Mouse (Mus musculus) ES-Bruce4 (cell line): Measurements from ENCODE around the gene Nup210. TPM values are rescaled to one million over a fixed set of nuclear protein-coding genes. Genes with fewer than 3 reads are reported as not detected.
"Not testable (repeated sequence)": the region's sequence is repeated elsewhere in the genome, so short reads cannot be mapped to it uniquely, and the experiment has no call there.

Experiments used
- H3K27ac ChIP-seq: 2 replicates; pipeline ENCODE4 v1.5.1; 2012; ENCODE audit warnings: low read length, inconsistent platforms; ENCODE audit not compliant: insufficient read depth
- H3K27me3 ChIP-seq: 2 replicates; pipeline ENCODE4 v1.6.1; 2012; ENCODE audit warnings: mild to moderate bottlenecking, low read length, inconsistent platforms; ENCODE audit not compliant: control insufficient read depth, poor library complexity, insufficient read depth, severe bottlenecking
- H3K36me3 ChIP-seq: 2 replicates; pipeline ENCODE4 v1.6.1; 2012; ENCODE audit warnings: inconsistent platforms, mild to moderate bottlenecking, low read length, moderate library complexity; ENCODE audit not compliant: control insufficient read depth, poor library complexity, insufficient read depth, severe bottlenecking
- H3K4me1 ChIP-seq: one replicate; pipeline ENCODE4 v1.8.1; 2011; ENCODE audit warnings: low read length; ENCODE audit not compliant: control insufficient read depth, insufficient read depth
- H3K4me3 ChIP-seq: 2 replicates; pipeline ENCODE4 v1.5.1; 2011; ENCODE audit warnings: low read depth, mild to moderate bottlenecking, low read length
- H3K9ac ChIP-seq: 2 replicates; pipeline ENCODE4 v1.6.1; 2012; ENCODE audit warnings: low read depth, mild to moderate bottlenecking, inconsistent platforms; ENCODE audit not compliant: poor library complexity, severe bottlenecking
- H3K9me3 ChIP-seq: replicated peaks from 2 replicates; pipeline ENCODE4 v1.6.1; 2012; ENCODE audit warnings: mild to moderate bottlenecking, low read length, inconsistent platforms; ENCODE audit not compliant: control insufficient read depth, poor library complexity, insufficient read depth, severe bottlenecking
- CTCF ChIP-seq: IDR thresholded peaks from one replicate; pipeline ENCODE4 v1.8.1; 2011; ENCODE audit warnings: low read depth, low read length
- EP300 ChIP-seq: IDR thresholded peaks from 2 replicates; pipeline ENCODE4 v1.6.1; 2011; ENCODE audit warnings: low read depth, low read length; ENCODE audit not compliant: insufficient read depth
- POLR2A ChIP-seq: IDR thresholded peaks from one replicate; pipeline ENCODE4 v1.8.1; 2011; ENCODE audit warnings: low read length; ENCODE audit not compliant: insufficient read depth
- polyA plus RNA-seq: library from polyadenylated mRNA; stranded (reverse); fragments of >200 nt; gene quantifications from 2 replicates; pipeline ENCODE4 v1.2.4, GENCODE M21; 2011; ENCODE audit warnings: low read depth; ENCODE audit not compliant: missing spikeins, insufficient read depth, insufficient read length

The Nup210 gene
- polyA plus RNA-seq, 1 experiment, result 46.8 TPM

DNA sequence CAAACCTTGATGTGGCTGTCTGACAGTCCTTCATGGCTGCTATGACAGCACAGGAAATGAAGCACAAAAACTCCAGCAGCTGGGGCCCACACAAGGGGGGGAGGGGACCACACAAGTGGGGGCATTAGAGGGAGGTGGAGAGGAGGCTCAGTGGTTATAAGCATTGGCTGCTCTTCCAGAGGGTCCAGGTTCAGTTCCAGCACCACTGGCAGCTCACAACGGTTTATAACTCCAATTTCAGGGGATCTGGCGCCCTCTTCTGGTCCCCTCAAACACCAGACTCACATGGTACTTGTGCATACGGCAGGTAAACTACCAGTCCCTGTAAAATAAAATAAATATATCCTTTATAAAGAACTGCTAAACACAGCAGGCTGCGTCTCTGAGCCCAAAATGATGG, 12.4 kb upstream of the Nup210 start:
- no peak overlapping the region for H3K9ac ChIP-seq
- H3K9me3 ChIP-seq, result no peaks in the 10 kb centered on the region
- H3K36me3 ChIP-seq, result no peaks in the 10 kb centered on the region
- TF ChIP-seq POLR2A, result no peak
- peak; percentile 51 for TF ChIP-seq CTCF
- no peak for TF ChIP-seq EP300
- H3K27ac ChIP-seq, result no peak overlapping the region
- no peaks in the 10 kb centered on the region for H3K4me1 ChIP-seq
- H3K4me3 ChIP-seq, result no peak overlapping the region
- no peaks in the 10 kb centered on the region for H3K27me3 ChIP-seq

DNA sequence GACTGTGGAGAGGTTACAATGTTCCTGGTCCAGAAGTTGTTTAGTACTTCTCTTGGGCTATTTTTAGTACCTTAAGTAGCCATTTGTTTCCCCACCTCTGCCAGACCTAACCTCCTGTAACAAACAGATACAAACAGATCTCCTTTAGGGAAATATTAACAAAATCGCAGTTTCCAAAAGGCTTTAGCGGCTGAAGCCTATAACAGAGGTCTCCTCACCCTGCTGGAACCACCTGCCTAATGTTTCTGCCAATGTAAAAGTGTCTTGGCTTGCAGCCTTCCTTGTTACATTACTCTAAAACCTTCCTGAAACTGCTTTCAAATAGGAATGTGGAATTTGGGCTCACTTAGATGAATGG, 8.6 kb upstream of the Nup210 start:
- H3K36me3 ChIP-seq, result no peaks in the 10 kb centered on the region

DNA sequence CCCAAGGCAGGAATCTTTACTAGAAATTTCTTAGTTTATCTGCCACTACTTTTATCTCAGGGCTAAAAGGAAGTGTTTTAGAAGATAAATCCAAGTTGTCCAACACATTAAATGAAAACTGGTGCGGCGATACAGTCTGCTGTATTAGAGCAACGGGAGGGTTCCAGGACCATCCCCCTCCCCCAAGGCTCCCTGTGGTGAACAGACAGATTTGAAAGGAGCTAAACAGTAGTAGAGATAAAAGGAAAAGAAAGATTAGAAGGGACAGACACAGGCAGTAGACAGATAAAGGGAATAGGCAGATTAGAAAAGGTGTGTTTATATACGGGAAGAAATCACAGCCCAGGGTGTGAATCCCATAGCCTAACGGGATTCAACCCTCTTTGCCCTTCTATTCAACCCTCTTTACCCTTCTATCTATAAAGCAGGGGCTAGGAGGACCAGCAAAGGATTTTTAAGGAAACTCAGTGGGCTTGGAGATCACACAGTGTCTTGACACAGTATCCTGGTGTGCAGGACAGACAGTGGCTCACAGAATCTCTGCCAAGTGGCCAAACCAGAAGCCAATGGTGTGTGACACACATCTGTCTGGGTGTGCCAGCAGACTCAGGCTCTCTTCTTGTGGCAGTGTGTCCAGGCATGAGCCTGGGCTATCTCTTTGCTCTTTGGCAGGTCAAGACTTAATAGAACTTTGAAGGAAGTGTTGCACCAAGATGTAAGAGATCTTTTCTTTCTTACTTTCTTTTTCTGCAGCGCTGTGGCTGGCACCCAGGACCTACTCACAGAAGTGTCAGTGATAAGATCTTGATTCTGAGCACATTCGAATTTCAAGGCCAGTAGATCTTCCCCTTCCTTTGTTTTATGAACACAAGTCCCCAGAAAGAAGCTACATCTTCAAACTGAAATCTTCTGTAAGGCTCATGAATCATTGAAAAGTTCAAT, 7.9 kb upstream of the Nup210 start:
- Histone ChIP-seq H3K36me3 (no peaks in the 10 kb centered on the region), H3K9me3 (no peaks in the 10 kb centered on the region), H3K9ac (no peak overlapping the region), H3K27me3 (no peaks in the 10 kb centered on the region), H3K4me1 (no peaks in the 10 kb centered on the region), H3K27ac (no peak overlapping the region), H3K4me3 (no peak overlapping the region)
- TF ChIP-seq CTCF, result no peak
- no peak for TF ChIP-seq POLR2A
- no peak for TF ChIP-seq EP300

More for the DNA sequence above, 8.6 kb upstream of the Nup210 start:
- Histone ChIP-seq H3K27me3 (no peaks in the 10 kb centered on the region), H3K4me1 (no peaks in the 10 kb centered on the region), H3K9ac (no peak overlapping the region), H3K9me3 (no peaks in the 10 kb centered on the region), H3K27ac (no peak overlapping the region), H3K4me3 (no peak overlapping the region)
- TF ChIP-seq EP300 (no peak), POLR2A (no peak), CTCF (no peak)

DNA sequence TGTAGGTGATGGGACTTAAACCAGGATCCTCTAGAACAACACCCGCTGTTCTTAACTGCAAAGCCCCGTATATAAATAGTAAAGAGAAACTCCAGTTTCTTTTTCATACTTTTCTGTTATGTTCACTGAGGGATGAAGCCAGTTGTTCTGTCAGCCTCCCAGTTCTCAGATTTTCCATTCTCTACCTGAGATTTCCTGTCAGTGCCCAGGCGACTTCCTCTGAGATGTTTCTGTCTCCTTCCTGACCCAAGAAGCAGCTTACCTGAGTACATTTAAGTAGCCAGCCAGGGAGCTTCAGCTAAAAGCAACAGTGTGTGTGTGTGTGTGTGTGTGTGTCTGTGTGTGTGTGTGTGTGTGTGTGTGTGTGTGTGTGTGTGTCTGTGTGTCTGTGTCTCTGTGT, 6.8 kb upstream of the Nup210 start:
- Histone ChIP-seq H3K4me3 (no peak overlapping the region), H3K9me3 (no peaks in the 10 kb centered on the region), H3K36me3 (no peaks in the 10 kb centered on the region), H3K4me1 (no peaks in the 10 kb centered on the region), H3K27ac (no peak overlapping the region), H3K27me3 (no peaks in the 10 kb centered on the region), H3K9ac (no peak overlapping the region)
- TF ChIP-seq POLR2A (no peak), CTCF (no peak), EP300 (no peak)

DNA sequence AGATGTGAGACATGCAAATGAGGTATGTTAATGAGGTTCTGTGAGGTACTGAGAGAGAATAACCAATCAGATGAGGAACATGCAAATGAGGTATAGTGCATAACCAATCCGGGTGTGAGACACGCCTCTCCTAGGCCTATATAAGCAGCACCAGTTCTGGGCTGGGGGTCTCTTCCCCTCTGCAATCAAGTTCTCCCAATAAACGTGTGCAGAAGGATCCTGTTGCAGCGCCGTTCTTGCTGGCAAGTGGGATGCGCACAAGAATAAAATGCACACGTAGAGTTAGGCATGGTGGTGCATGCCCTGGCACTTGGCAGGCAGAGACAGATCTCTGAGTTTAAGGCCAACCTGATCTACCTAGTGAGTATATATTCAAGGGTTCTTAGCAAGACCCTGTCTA, 4.5 kb upstream of the Nup210 start:
- not testable (repeated sequence) for H3K4me3 ChIP-seq, H3K36me3 ChIP-seq, H3K4me1 ChIP-seq

DNA sequence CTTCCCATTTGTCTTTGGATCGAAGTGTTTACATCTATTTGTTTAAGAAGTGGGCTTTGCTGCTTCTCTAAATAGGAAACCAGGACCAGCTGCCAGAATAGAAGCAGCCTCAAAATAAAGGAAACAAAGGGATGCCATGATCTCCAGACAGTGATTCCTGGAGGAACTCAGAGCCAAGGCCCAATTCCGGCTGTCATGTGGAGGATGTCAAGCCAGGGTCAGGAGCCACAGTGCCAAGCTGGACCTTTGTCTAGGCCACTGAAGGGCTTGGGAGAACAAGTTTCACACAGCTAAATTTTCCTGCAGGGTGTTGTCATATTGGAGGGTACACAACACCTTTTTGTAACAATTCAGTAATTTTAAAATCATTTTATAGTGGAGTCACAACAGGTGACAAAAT, 3.6 kb upstream of the Nup210 start:
- Histone ChIP-seq H3K4me3 (no peak overlapping the region), H3K9ac (no peak overlapping the region), H3K27me3 (no peaks in the 10 kb centered on the region), H3K27ac (no peak overlapping the region), H3K4me1 (peaks cover 2% of the 10 kb centered on the region), H3K36me3 (no peaks in the 10 kb centered on the region), H3K9me3 (no peaks in the 10 kb centered on the region)
- TF ChIP-seq POLR2A (no peak), CTCF (no peak), EP300 (no peak)

More for the DNA sequence above, 4.5 kb upstream of the Nup210 start:
- not testable (repeated sequence) for H3K9ac ChIP-seq, H3K27ac ChIP-seq, H3K9me3 ChIP-seq, H3K27me3 ChIP-seq
